Comparison of ENCODE assay signal across 28 mouse cellular contexts in the genomic region with DNA sequence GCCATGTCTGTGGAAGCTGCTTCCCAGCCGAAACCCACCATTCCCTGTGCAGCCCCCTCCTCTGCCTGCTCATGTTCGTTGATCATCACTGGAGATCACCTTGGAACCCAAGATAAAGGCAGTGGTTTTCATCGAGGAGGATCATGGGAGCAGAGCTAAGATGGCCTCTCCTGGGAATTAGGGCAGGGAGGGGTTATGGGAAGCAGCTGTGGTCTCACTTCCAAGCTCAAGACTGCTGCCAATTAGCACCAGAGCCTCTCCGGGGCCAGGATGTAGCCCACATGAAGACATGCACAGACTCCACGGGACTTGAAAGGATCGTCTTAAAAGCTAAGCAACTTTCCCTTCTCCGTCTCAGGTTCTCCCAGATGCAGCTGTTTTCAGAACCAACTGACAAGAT.
A peak's percentile ranks its signal among the peaks of the same experiment; 100 is the strongest.
DNase-seq lines count a peak whose midpoint lies in the region; ATAC-seq and TF ChIP-seq lines count a peak whose summit lies in the region.
"Had no signal": no experiment of that assay in that cellular context is flagged by ENCODE, and none has a peak within 500 bp of the region (broad histone marks: within the 10 kb centered on the region; RNA-seq: fewer than 3 reads in every experiment).

No protein-coding gene starts in this region.

- 0 out of 2 replicates have a peak, but pooled peaks have one; percentile 19 for ATAC-seq in midbrain, embryonic 11.5 days (ENCODE audit: low FRiP score)
- no peak for ATAC-seq in midbrain, embryonic 13.5 days
- peak; percentile 57; the same call in 1 of the 2 replicates for ATAC-seq in embryonic facial prominence, embryonic 14.5 days (ENCODE audit: low read depth)
- peak; percentile 20; the same call in 1 of the 2 replicates for ATAC-seq in limb, embryonic 12.5 days (ENCODE audit: insufficient number of reproducible peaks, insufficient read depth, low FRiP score, low TSS enrichment, low read depth)
- ATAC-seq: forebrain, embryonic 13.5 days; inflammation-experienced regulatory T-cells, adult 6 months had no signal

- H3K9ac ChIP-seq in midbrain, embryonic 11.5 days (ENCODE audit: low read length): no peak overlapping the region
- no peak overlapping the region for H3K9ac ChIP-seq in midbrain, embryonic 13.5 days (replicated peaks)
- H3K9ac ChIP-seq in embryonic facial prominence, embryonic 14.5 days (ENCODE audit: low read depth, low read length): no peak overlapping the region
- H3K9ac ChIP-seq in limb, embryonic 12.5 days (replicated peaks): no peak overlapping the region
- H3K9ac ChIP-seq: forebrain, embryonic 13.5 days; heart, embryonic 13.5 days; hindbrain, embryonic 14.5 days; liver, embryonic 14.5 days; lung, embryonic 14.5 days; midbrain, embryonic 12.5 days; neural tube, embryonic 13.5 days had no signal

- H3K9me3 ChIP-seq in midbrain, embryonic 11.5 days (ENCODE audit: control insufficient read depth, low read length): no peaks in the 10 kb centered on the region
- H3K9me3 ChIP-seq in midbrain, embryonic 13.5 days: no peaks in the 10 kb centered on the region
- H3K9me3 ChIP-seq in embryonic facial prominence, embryonic 14.5 days (ENCODE audit: control insufficient read depth, low read length): no peaks in the 10 kb centered on the region
- H3K9me3 ChIP-seq in limb, embryonic 12.5 days: no peaks in the 10 kb centered on the region
- H3K9me3 ChIP-seq: forebrain, embryonic 13.5 days; heart, embryonic 13.5 days; midbrain, embryonic 12.5 days; neural tube, embryonic 13.5 days had no signal

- H3K27ac ChIP-seq in midbrain, embryonic 11.5 days (ENCODE audit: low read depth, low read length): no peak overlapping the region
- H3K27ac ChIP-seq in midbrain, embryonic 13.5 days: no peak overlapping the region
- H3K27ac ChIP-seq in embryonic facial prominence, embryonic 14.5 days (replicated peaks; ENCODE audit: low read depth, low read length): no peak overlapping the region
- H3K27ac ChIP-seq in limb, embryonic 12.5 days: 0 out of 2 replicates have a peak overlapping the region, but pooled peaks have one; percentile 29
- H3K27ac ChIP-seq in cerebellum, adult 2 months (ENCODE audit: insufficient read depth, low read length): no peak overlapping the region
- H3K27ac ChIP-seq: forebrain, embryonic 13.5 days; heart, adult 2 months; heart, embryonic 13.5 days; hindbrain, embryonic 14.5 days; liver, embryonic 14.5 days; midbrain, embryonic 12.5 days; neural tube, embryonic 13.5 days had no signal

- WGBS in midbrain, embryonic 11.5 days: 75% methylated on average over 7 of the region's 7 CpGs
- 73% methylated on average over 7 of the region's 7 CpGs for WGBS in midbrain, embryonic 13.5 days
- 29% methylated on average over 7 of the region's 7 CpGs for WGBS in embryonic facial prominence, embryonic 14.5 days
- WGBS in limb, embryonic 12.5 days: 31% methylated on average over 7 of the region's 7 CpGs
- WGBS in cerebellum, adult 2 months: 50% methylated on average over 7 of the region's 7 CpGs

- no peak for TF ChIP-seq CTCF in cerebellum, adult 2 months (IDR thresholded peaks at IDR 0.05; ENCODE audit: borderline replicate concordance, insufficient read depth, low read depth, low read length)

- H3K4me3 ChIP-seq in midbrain, embryonic 11.5 days (ENCODE audit: low read depth, low read length): no peak overlapping the region
- no peak overlapping the region for H3K4me3 ChIP-seq in midbrain, embryonic 13.5 days (replicated peaks)
- H3K4me3 ChIP-seq in embryonic facial prominence, embryonic 14.5 days (ENCODE audit: low read depth, low read length): no peak overlapping the region
- H3K4me3 ChIP-seq in limb, embryonic 12.5 days (replicated peaks): no peak overlapping the region
- H3K4me3 ChIP-seq in cerebellum, adult 2 months (replicated peaks; ENCODE audit: insufficient read depth, low read depth, low read length): no peak overlapping the region
- H3K4me3 ChIP-seq: forebrain, embryonic 13.5 days; heart, adult 2 months; heart, embryonic 13.5 days; midbrain, embryonic 12.5 days; neural tube, embryonic 13.5 days had no signal

- no peak for TF ChIP-seq POLR2A in cerebellum, adult 2 months (IDR thresholded peaks at IDR 0.05; ENCODE audit: borderline replicate concordance, insufficient read depth, low read length)

- H3K27me3 ChIP-seq in midbrain, embryonic 11.5 days (ENCODE audit: control insufficient read depth, insufficient read depth, low read length): no peaks in the 10 kb centered on the region
- H3K27me3 ChIP-seq in midbrain, embryonic 13.5 days: no peaks in the 10 kb centered on the region
- H3K27me3 ChIP-seq in embryonic facial prominence, embryonic 14.5 days (replicated peaks; ENCODE audit: control insufficient read depth, insufficient read depth, low read length): no peaks in the 10 kb centered on the region
- no peaks in the 10 kb centered on the region for H3K27me3 ChIP-seq in limb, embryonic 12.5 days
- H3K27me3 ChIP-seq in cerebellum, adult 2 months (ENCODE audit: control insufficient read depth, insufficient read depth, low read length): no peaks in the 10 kb centered on the region
- H3K27me3 ChIP-seq: forebrain, embryonic 13.5 days; heart, embryonic 13.5 days; midbrain, embryonic 12.5 days had no signal

- peak; percentile 59 for DNase-seq in midbrain, embryonic 11.5 days (ENCODE audit: low spot score, missing footprints)
- DNase-seq in embryonic facial prominence, embryonic 14.5 days (ENCODE audit: low spot score): peak; percentile 82
- DNase-seq in cerebellum, adult 2 months: no peak
- no peak for DNase-seq in adrenal gland, adult (ENCODE audit: inconsistent age in 2 of 2, low spot score in 1 of 2)
- no peak for DNase-seq in heart, adult 11 months
- DNase-seq: adrenal gland, postnatal 10 days; cerebellum, adult 9-10 months; cerebellum, postnatal 36 days; gastrocnemius, postnatal 25 days; heart, adult 2 months; heart, postnatal 10 days; kidney, adult 11 months; kidney, postnatal 14 days; liver; lung, embryonic 14.5 days; right cerebral cortex, postnatal 25 days; spleen, adult 18-20 months; thymus, postnatal 14 days had no signal

- H3K4me1 ChIP-seq in midbrain, embryonic 11.5 days (ENCODE audit: control insufficient read depth, insufficient read depth, low read length): no peaks in the 10 kb centered on the region
- peaks cover 13% of the 10 kb centered on the region; the same call in 1 of the 2 replicates for H3K4me1 ChIP-seq in midbrain, embryonic 13.5 days (replicated peaks)
- peaks cover 7% of the 10 kb centered on the region for H3K4me1 ChIP-seq in embryonic facial prominence, embryonic 14.5 days (ENCODE audit: control insufficient read depth, insufficient read depth, low read length)
- peaks cover 10% of the 10 kb centered on the region; the same call in 1 of the 2 replicates for H3K4me1 ChIP-seq in limb, embryonic 12.5 days (replicated peaks)
- H3K4me1 ChIP-seq in cerebellum, adult 2 months (ENCODE audit: control insufficient read depth, insufficient read depth, low read length): no peaks in the 10 kb centered on the region
- H3K4me1 ChIP-seq: forebrain, embryonic 13.5 days; heart, embryonic 13.5 days had no signal

- H3K36me3 ChIP-seq in midbrain, embryonic 11.5 days (ENCODE audit: control insufficient read depth, insufficient read depth, low read length): no peaks in the 10 kb centered on the region
- H3K36me3 ChIP-seq in midbrain, embryonic 13.5 days: no peaks in the 10 kb centered on the region
- H3K36me3 ChIP-seq in embryonic facial prominence, embryonic 14.5 days (ENCODE audit: control insufficient read depth, insufficient read depth, low read length): no peaks in the 10 kb centered on the region
- no peaks in the 10 kb centered on the region for H3K36me3 ChIP-seq in limb, embryonic 12.5 days
- H3K36me3 ChIP-seq: G1E; heart, embryonic 13.5 days; midbrain, embryonic 12.5 days; neural tube, embryonic 13.5 days had no signal

- H3K4me2 ChIP-seq in midbrain, embryonic 11.5 days: no peak overlapping the region
- no peak overlapping the region for H3K4me2 ChIP-seq in midbrain, embryonic 13.5 days (replicated peaks)
- H3K4me2 ChIP-seq in embryonic facial prominence, embryonic 14.5 days (ENCODE audit: low read depth, low read length): no peak overlapping the region
- no peak overlapping the region for H3K4me2 ChIP-seq in limb, embryonic 12.5 days
- H3K4me2 ChIP-seq: forebrain, embryonic 13.5 days; heart, embryonic 13.5 days; hindbrain, embryonic 14.5 days; lung, embryonic 14.5 days; midbrain, embryonic 12.5 days; neural tube, embryonic 13.5 days had no signal

Comparison
In these comparisons a context has a peak if more than half of its experiments do, and no peak if none do; other contexts are left out.
1. DNase-seq: peak in midbrain, embryonic 11.5 days (single experiment) and embryonic facial prominence, embryonic 14.5 days (single experiment); none in cerebellum, adult 2 months (0 of 2), adrenal gland, adult (0 of 2) and heart, adult 11 months (single experiment).